Comparison of ENCODE assay signal across 8 mouse cellular contexts in genomic region chr2:130906584-130907315, GRCm38 (mm10). TPM values are rescaled to one million over a fixed set of nuclear protein-coding genes. Genes with fewer than 3 reads are reported as not detected.
DNase-seq lines count a peak whose midpoint lies in the region; ATAC-seq and TF ChIP-seq lines count a peak whose summit lies in the region.

No protein-coding gene starts in this region.

- WGBS in kidney, postnatal 0 days, result under 1% methylated on average over 53 of the region's 58 CpGs
- WGBS in embryonic facial prominence, embryonic 14.5 days, result under 1% methylated on average over 12 of the region's 58 CpGs
- WGBS in limb, embryonic 15.5 days, result under 1% methylated on average over 32 of the region's 58 CpGs
- WGBS in neural tube, embryonic 14.5 days, result under 1% methylated on average over 51 of the region's 58 CpGs

- no peak for TF ChIP-seq CTCF in kidney, postnatal 0 days (IDR thresholded peaks at IDR 0.05; ENCODE audit: low read depth)
- no peak for TF ChIP-seq CTCF in MEL (IDR thresholded peaks at IDR 0.05 in 2 of 3, conservative IDR thresholded peaks at IDR 0.05 in 1 of 3; ENCODE audit: control insufficient read depth in 1 of 3, insufficient read depth in 1 of 3, low read depth in 2 of 3, low read length in 3 of 3, poor library complexity in 1 of 3, severe bottlenecking in 1 of 3)

- TF ChIP-seq EP300 in MEL (IDR thresholded peaks at IDR 0.05; ENCODE audit: low read depth in 1 of 2, low read length in 2 of 2), result no peak

- no peak for TF ChIP-seq RAD21 in MEL (IDR thresholded peaks at IDR 0.05; ENCODE audit: low read depth, low read length)

- TF ChIP-seq POLR2A in MEL (IDR thresholded peaks at IDR 0.05; ENCODE audit: control insufficient read depth in 1 of 2, insufficient read depth in 1 of 2, low read depth in 1 of 2, low read length in 2 of 2, poor library complexity in 1 of 2), result no peak; a peak in 1 of 4 replicates

- H3K9me3 ChIP-seq in kidney, postnatal 0 days (replicated peaks; ENCODE audit: low read length), result no peaks in the 10 kb centered on the region
- no peaks in the 10 kb centered on the region for H3K9me3 ChIP-seq in MEL (replicated peaks; ENCODE audit: insufficient read depth, low read length)
- H3K9me3 ChIP-seq in embryonic facial prominence, embryonic 14.5 days (ENCODE audit: control insufficient read depth, low read length), result no peaks in the 10 kb centered on the region
- no peaks in the 10 kb centered on the region for H3K9me3 ChIP-seq in limb, embryonic 15.5 days
- H3K9me3 ChIP-seq in neural tube, embryonic 14.5 days (ENCODE audit: control insufficient read depth, low read length), result no peaks in the 10 kb centered on the region

- peak overlapping the region; percentile 91 for H3K4me2 ChIP-seq in kidney, postnatal 0 days (ENCODE audit: low read length)
- peak overlapping the region; percentile 66 for H3K4me2 ChIP-seq in embryonic facial prominence, embryonic 14.5 days (ENCODE audit: low read depth, low read length)
- peak overlapping the region; percentile 70 for H3K4me2 ChIP-seq in limb, embryonic 15.5 days
- peak overlapping the region; percentile 84 for H3K4me2 ChIP-seq in neural tube, embryonic 14.5 days (ENCODE audit: low read depth, low read length)

- H3K36me3 ChIP-seq in kidney, postnatal 0 days (ENCODE audit: insufficient read depth, low read length), result 0 out of 2 replicates have a peak, but pooled peaks cover 2% of the 10 kb centered on the region
- H3K36me3 ChIP-seq in MEL (ENCODE audit: control insufficient read depth in 1 of 2, insufficient read depth in 2 of 2, low read length in 2 of 2), result peaks cover 0 to 15% of the 10 kb centered on the region in 2 experiments; a peak in 2 of 4 replicates
- no peaks in the 10 kb centered on the region for H3K36me3 ChIP-seq in embryonic facial prominence, embryonic 14.5 days (ENCODE audit: control insufficient read depth, insufficient read depth, low read length)
- no peaks in the 10 kb centered on the region; the same call in 1 of the 2 replicates for H3K36me3 ChIP-seq in limb, embryonic 15.5 days
- H3K36me3 ChIP-seq in neural tube, embryonic 14.5 days (ENCODE audit: control insufficient read depth, insufficient read depth, low read length), result no peaks in the 10 kb centered on the region

- DNase-seq in kidney, postnatal 0 days (ENCODE audit: low spot score), result peak; percentile 21
- DNase-seq in kidney, adult 8-10 months, result no peak
- peak; percentile 57 for DNase-seq in MEL (ENCODE audit: low read depth, low spot score)
- DNase-seq in embryonic facial prominence, embryonic 14.5 days (ENCODE audit: low spot score), result no peak
- peak; percentile 14 for DNase-seq in heart, postnatal 25 days (ENCODE audit: low spot score)
- DNase-seq in ovary, postnatal 10 days (ENCODE audit: low spot score), result no peak

- H3K4me3 ChIP-seq in kidney, postnatal 0 days (replicated peaks; ENCODE audit: low read depth, low read length), result peak overlapping the region; percentile 93
- peak overlapping the region; percentile 93 to 94 for H3K4me3 ChIP-seq in MEL (ENCODE audit: control insufficient read depth in 1 of 2, insufficient read depth in 1 of 2, low read depth in 2 of 2, low read length in 2 of 2)
- peak overlapping the region; percentile 99 for H3K4me3 ChIP-seq in embryonic facial prominence, embryonic 14.5 days (ENCODE audit: low read depth, low read length)
- H3K4me3 ChIP-seq in limb, embryonic 15.5 days, result peak overlapping the region; percentile 99
- peak overlapping the region; percentile 98 for H3K4me3 ChIP-seq in neural tube, embryonic 14.5 days (ENCODE audit: low read depth, low read length)

- H3K9ac ChIP-seq in kidney, postnatal 0 days (ENCODE audit: low read depth, low read length), result peak overlapping the region; percentile 88
- H3K9ac ChIP-seq in MEL (ENCODE audit: control insufficient read depth, low read depth, low read length, poor library complexity, severe bottlenecking), result peak overlapping the region; percentile 92
- H3K9ac ChIP-seq in embryonic facial prominence, embryonic 14.5 days (ENCODE audit: low read depth, low read length), result peak overlapping the region; percentile 94
- H3K9ac ChIP-seq in limb, embryonic 15.5 days, result peak overlapping the region; percentile 97
- H3K9ac ChIP-seq in neural tube, embryonic 14.5 days (replicated peaks; ENCODE audit: low read depth, low read length), result peak overlapping the region; percentile 95

- H3K27ac ChIP-seq in kidney, postnatal 0 days, result peak overlapping the region; percentile 87
- no peak overlapping the region for H3K27ac ChIP-seq in MEL (ENCODE audit: control insufficient read depth, low read depth, low read length)
- peak overlapping the region; percentile 68 for H3K27ac ChIP-seq in embryonic facial prominence, embryonic 14.5 days (replicated peaks; ENCODE audit: low read depth, low read length)
- peak overlapping the region; percentile 84 for H3K27ac ChIP-seq in limb, embryonic 15.5 days
- peak overlapping the region; percentile 80 for H3K27ac ChIP-seq in neural tube, embryonic 14.5 days (ENCODE audit: low read depth, low read length)

- intact Hi-C loops in heart, postnatal 25 days (cut with DNase I), result loop anchor here (2.0 to 5.0 kb wide), 2 partner anchors 41 to 68 kb away; no protein-coding TSS in a partner anchor

- H3K4me1 ChIP-seq in kidney, postnatal 0 days (replicated peaks; ENCODE audit: insufficient read depth, low read length), result peaks cover 7% of the 10 kb centered on the region; the same call in 1 of the 2 replicates
- peaks cover 3 to 10% of the 10 kb centered on the region in 2 experiments; a peak in 2 of 4 replicates for H3K4me1 ChIP-seq in MEL (ENCODE audit: control insufficient read depth in 1 of 2, insufficient read depth in 2 of 2, low read length in 2 of 2)
- peaks cover 18% of the 10 kb centered on the region for H3K4me1 ChIP-seq in embryonic facial prominence, embryonic 14.5 days (ENCODE audit: control insufficient read depth, insufficient read depth, low read length)
- H3K4me1 ChIP-seq in limb, embryonic 15.5 days, result peaks cover 23% of the 10 kb centered on the region
- peaks cover 17% of the 10 kb centered on the region for H3K4me1 ChIP-seq in neural tube, embryonic 14.5 days (ENCODE audit: control insufficient read depth, insufficient read depth, low read length)

- H3K27me3 ChIP-seq in kidney, postnatal 0 days (ENCODE audit: insufficient read depth, low read length), result no peaks in the 10 kb centered on the region
- H3K27me3 ChIP-seq in MEL (ENCODE audit: control insufficient read depth in 1 of 2, insufficient read depth in 2 of 2, low read length in 2 of 2), result no peaks in the 10 kb centered on the region
- H3K27me3 ChIP-seq in embryonic facial prominence, embryonic 14.5 days (replicated peaks; ENCODE audit: control insufficient read depth, insufficient read depth, low read length), result no peaks in the 10 kb centered on the region
- no peaks in the 10 kb centered on the region for H3K27me3 ChIP-seq in limb, embryonic 15.5 days
- H3K27me3 ChIP-seq in neural tube, embryonic 14.5 days (ENCODE audit: control insufficient read depth, insufficient read depth, low read length), result no peaks in the 10 kb centered on the region; the same call in 1 of the 2 replicates

- no peak; the same call in 1 of the 2 replicates for ATAC-seq in kidney, postnatal 0 days (replicated peaks; ENCODE audit: low FRiP score, low read depth)
- peak; percentile 64 for ATAC-seq in embryonic facial prominence, embryonic 14.5 days (ENCODE audit: low read depth)
- ATAC-seq in limb, embryonic 15.5 days (ENCODE audit: insufficient number of reproducible peaks, low FRiP score, low TSS enrichment, low read depth), result peak; percentile 30; the same call in 1 of the 2 replicates
- peak; percentile 47 for ATAC-seq in neural tube, embryonic 14.5 days (ENCODE audit: low read depth)

- H3K79me2 ChIP-seq in MEL (ENCODE audit: control insufficient read depth, insufficient read depth, low read length, poor library complexity), result peaks cover 12% of the 10 kb centered on the region

TF ChIP-seq in MEL, 35 proteins besides CTCF, POLR2A, EP300 and RAD21:
- TF ChIP-seq UBTF (IDR thresholded peaks at IDR 0.05; ENCODE audit: borderline replicate concordance, insufficient read depth, low read depth, low read length) (peak; percentile 73; the same call in 1 of the 2 replicates), GABPA (IDR thresholded peaks at IDR 0.05; ENCODE audit: low read depth, low read length) (no peak), MAZ (IDR thresholded peaks at IDR 0.05; ENCODE audit: low read depth, low read length) (no peak), SIN3A (IDR thresholded peaks at IDR 0.05; ENCODE audit: low read length) (0 out of 2 replicates have a peak, but pooled peaks have one; percentile 6)

RNA-seq across cellular contexts. Expression of gene Atrn, which starts 0.5 kb away (rescaled TPM):
- polyA plus RNA-seq in kidney, postnatal 0 days (2015; fragmentation: Nextera tagmentation; extraction: Ambion mirVana), result 6.2 and 6.5 TPM in 2 replicates
- total RNA-seq in MEL (2012; rRNA removed), result 5.7 and 6.3 TPM in 2 replicates
- 10 to 100 TPM in 1 of 2 experiments, 1 to 10 TPM in 1; 9.2 to 28.2 TPM for polyA plus RNA-seq in MEL (2012; ENCODE audit: insufficient read depth in 1 of 2, insufficient read length in 2 of 2, low read depth in 1 of 2, low replicate concordance in 2 of 2, missing spikeins in 1 of 2)
- polyA plus RNA-seq in embryonic facial prominence, embryonic 14.5 days (2014; fragmentation: Nextera tagmentation; extraction: Ambion mirVana), result 9.4 and 11.4 TPM in 2 replicates
- total RNA-seq in heart, postnatal 25 days (2021), result 10 to 100 TPM; 23.1 to 27.1 TPM
- 6.6 and 7.7 TPM in 2 replicates for polyA plus RNA-seq in limb, embryonic 15.5 days (2015; fragmentation: Nextera tagmentation; extraction: Ambion mirVana)
- polyA plus RNA-seq in neural tube, embryonic 14.5 days (2014; fragmentation: Nextera tagmentation; extraction: Ambion mirVana), result 24.7 and 25.3 TPM in 2 replicates

RNA-seq across cellular contexts. Expression of gene 4930402H24Rik, which starts 0.5 kb away (rescaled TPM):
- 19.2 and 23.2 TPM in 2 replicates for polyA plus RNA-seq in kidney, postnatal 0 days (2015; fragmentation: Nextera tagmentation; extraction: Ambion mirVana)
- 5.4 and 6.1 TPM in 2 replicates for total RNA-seq in MEL (2012; rRNA removed)
- 1 to 10 TPM in 1 of 2 experiments, not detected in 1; 6.2 TPM for polyA plus RNA-seq in MEL (2012; ENCODE audit: insufficient read depth in 1 of 2, insufficient read length in 2 of 2, low read depth in 1 of 2, low replicate concordance in 2 of 2, missing spikeins in 1 of 2)
- polyA plus RNA-seq in embryonic facial prominence, embryonic 14.5 days (2014; fragmentation: Nextera tagmentation; extraction: Ambion mirVana), result 33.0 and 33.3 TPM in 2 replicates
- 10 to 100 TPM; 50.4 to 55.0 TPM for total RNA-seq in heart, postnatal 25 days (2021)
- 32.4 and 36.7 TPM in 2 replicates for polyA plus RNA-seq in limb, embryonic 15.5 days (2015; fragmentation: Nextera tagmentation; extraction: Ambion mirVana)
- 106 and 109 TPM in 2 replicates for polyA plus RNA-seq in neural tube, embryonic 14.5 days (2014; fragmentation: Nextera tagmentation; extraction: Ambion mirVana)

Comparison
In these comparisons a context has a peak if more than half of its experiments do, and no peak if none do; other contexts are left out.
1. DNase-seq: peak in kidney, postnatal 0 days (single experiment), MEL (single experiment) and heart, postnatal 25 days (single experiment); none in kidney, adult 8-10 months (0 of 2), embryonic facial prominence, embryonic 14.5 days (single experiment) and ovary, postnatal 10 days (single experiment).
2. Peak in every context shown above with its lines, with median percentiles within 50 percentile points of each other: H3K4me2 ChIP-seq, H3K4me3 ChIP-seq and H3K9ac ChIP-seq.